Mouse (Mus musculus) cerebellum, adult 11-12 months (tissue): ENCODE measurements around the gene Zfyve27.
A peak's percentile ranks its signal among the peaks of the same experiment; 100 is the strongest.

Source experiments
- DNase-seq: peaks from one replicate; pipeline ENCODE4 v3.0.0; 2022

The Zfyve27 gene

DNA sequence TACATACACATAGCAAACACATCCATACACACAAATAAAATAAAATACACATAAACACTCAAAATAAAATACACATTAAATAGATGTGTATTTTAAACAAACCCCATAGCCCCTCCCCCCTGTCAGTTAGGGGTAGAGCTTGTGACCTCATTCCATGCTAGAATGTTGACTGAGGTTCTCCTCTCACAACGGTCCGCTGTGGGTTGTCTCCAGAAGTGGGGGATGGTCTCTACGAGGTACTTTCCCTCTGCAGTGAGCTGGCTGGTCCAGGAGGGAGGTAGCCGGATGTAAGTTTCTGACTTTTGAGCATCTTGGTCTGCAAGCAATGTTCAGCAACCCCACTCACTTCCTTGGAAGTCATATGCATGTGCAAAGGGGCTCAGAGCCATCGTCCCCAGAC lies at the start of gene Zfyve27:
Gene Zfyve27 (plus strand): TSS at position 188 of the 400 bp plus-strand sequence.
- DNase-seq, result no peak

DNA sequence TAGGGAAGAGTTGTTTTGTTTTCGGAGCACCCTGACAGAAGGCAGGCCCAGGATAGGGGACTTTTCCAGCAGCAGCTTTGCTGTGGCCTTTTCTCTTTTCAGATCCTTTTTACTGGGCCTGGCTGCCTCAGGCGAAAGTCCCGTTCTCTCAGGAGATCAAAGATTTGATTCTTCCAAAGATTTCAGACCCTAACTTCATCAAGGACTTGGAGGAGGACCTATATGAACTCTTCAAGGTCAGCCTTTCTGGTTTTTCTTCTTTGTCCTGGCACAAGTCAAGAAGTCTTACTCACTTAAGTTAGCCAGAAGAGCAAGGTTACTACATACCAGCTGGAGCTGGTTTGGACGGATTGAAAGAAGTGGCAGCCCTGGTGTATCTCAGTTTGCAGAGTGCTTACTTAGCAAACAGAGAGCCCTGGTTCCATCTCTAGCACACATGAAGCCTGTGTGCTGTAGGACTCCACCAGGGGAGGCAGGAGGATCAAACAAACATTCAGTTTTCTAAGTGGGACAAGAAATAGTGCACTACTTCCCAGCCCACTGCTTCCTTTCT lies 47.9 kb upstream of the Zfyve27 start:
- DNase-seq, result no peak

DNA sequence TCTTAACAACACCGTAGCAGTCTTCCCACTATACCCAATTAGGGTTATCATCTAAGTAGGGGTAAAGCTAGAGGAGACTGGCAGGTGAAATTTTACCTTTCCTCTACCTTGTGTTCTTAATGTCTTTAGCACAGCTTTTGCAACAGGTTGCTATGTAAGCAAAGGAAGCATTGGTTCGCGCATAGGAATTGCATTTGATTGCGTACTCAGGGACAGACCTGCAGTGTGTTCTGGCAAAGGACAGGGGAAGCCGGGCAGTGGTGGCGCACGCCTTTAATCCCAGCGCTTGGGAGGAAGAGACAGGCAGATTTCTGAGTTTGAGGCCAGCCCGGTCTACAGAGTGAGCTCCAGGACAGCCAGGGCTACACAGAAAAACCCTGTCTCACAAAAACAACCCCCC lies 45.6 kb upstream of the Zfyve27 start:
- DNase-seq, result no peak

DNA sequence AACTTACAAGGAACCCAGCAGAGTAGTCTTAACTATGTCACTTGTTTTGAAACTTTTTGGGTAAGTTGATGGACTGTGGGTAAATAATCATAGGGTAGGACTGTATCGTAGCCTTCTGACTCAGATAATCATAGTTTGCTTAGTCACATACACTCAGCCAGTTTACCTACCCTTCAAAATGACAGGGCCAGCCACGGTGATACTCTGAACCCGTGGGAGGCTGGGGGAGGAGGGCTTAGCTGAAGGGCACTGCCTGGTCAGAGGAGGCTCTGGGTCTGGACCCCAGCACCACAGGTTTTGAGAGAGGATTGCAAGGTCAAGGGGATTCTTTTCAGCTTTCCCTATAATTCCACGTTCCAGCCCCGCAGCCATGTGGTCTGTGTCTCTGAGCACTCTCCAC lies 45.2 kb upstream of the Zfyve27 start:
- no peak for DNase-seq

DNA sequence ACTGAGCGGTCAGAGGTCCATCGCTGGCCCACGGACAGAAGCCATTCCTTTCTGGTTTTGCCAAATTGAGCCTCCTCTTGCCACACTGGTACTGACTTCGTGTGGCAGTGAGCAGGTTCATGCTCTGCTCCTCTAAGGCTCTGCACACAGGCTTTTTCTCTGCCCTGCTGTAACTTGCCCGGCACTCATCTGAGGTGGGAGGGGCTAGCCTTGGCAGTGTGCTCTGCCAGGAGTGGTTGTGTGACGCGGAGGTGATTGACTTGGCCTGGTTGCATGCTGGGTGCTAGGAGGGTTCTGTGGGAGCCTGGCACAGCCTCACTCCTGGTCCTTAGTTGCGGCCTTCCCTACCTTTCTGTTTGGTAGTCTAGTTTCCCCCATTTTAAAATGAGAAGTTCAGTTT lies 43.3 kb upstream of the Zfyve27 start:
- DNase-seq, result no peak

DNA sequence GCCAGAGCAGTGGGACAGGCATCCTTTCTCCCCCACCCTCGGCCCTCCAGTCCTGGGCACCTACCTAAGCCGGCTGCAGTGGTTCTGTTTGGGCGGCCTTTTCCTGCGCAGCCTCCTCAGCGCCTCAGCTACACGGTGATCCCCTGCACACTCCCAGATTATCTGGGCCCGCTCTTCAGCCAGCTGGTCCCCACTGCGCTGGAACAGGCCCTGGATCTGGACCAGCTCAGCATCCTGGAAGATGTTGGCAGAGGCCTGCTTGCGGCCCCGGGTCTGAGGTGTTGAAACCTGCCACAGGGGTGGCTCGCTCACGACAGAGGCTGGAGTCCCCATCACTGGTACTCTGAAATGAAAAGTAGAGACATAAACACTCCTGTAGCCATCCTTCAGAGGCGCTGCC lies 39.1 kb upstream of the Zfyve27 start:
- peak; percentile 47 for DNase-seq

DNA sequence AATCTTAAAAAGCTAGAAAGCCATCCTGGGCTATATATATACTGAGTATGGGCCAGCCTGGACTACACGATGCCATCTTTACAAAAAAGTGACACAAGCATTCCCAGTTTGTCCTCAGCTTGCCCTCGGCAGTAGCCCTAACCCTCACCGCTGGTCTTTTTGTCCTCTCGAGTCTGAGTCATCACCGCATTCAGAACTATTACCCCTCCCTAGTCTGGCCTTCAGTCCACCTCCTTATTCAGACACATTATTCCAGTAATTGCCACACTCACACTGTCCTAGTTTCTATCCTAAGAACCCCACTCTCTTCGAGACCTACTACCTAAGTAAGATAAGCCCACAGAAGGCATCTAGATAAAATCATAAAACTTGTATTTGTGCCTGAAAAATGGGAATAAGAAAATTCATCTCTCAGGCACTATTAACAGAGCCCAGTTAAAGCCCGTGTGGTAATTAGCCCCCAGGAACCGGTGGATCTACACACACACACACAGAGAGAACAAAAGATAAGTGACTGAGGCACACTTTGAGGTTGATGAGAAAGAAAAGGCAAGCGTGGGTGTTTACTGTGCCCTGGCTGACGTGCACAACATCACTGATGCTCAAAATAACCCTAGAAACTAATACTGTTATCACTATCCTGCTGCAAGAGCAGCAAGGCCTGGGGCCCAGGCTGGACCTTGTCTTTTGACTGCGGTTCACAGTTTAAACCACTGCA lies 38.1 kb upstream of the Zfyve27 start:
- no peak for DNase-seq

DNA sequence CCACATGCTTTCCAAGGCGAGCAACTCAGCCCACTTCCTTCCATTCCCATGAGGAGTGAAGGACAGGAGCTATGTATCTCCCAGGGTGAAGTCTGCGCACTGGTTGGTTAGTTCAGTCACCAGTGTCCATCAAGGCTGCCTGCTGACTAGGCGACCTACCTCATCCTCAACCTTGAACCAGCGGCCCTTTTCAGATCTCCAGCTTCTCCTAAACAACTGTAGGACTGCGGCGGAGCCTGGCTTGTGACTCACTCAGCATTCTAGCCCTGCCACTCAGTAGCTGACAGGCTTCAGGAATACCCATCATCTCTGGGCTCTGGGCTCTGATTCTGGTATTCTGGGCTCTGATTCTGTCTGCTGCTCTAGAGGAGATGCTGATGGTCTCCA lies 37.5 kb upstream of the Zfyve27 start:
- DNase-seq, result peak; percentile 23

DNA sequence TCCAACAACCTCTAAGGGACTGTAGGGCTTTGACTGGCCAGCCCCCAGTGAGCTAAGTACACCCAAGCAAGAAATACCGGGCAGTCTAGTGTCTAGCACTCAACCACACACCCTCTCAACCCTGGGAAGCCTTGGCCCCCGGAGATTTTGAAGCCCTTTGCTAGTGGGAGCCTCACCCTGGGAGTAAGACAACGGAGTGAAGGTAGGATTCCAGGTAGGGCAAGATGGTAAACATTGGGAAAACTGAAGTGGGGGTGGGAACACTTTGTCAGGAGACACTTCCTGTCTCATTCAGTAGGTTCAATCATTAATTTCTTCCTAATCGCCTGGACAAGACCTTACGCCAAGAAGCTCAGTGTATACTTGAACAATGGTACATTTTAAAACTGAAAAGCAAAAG lies 36.7 kb upstream of the Zfyve27 start:
- DNase-seq, result peak; percentile 40

DNA sequence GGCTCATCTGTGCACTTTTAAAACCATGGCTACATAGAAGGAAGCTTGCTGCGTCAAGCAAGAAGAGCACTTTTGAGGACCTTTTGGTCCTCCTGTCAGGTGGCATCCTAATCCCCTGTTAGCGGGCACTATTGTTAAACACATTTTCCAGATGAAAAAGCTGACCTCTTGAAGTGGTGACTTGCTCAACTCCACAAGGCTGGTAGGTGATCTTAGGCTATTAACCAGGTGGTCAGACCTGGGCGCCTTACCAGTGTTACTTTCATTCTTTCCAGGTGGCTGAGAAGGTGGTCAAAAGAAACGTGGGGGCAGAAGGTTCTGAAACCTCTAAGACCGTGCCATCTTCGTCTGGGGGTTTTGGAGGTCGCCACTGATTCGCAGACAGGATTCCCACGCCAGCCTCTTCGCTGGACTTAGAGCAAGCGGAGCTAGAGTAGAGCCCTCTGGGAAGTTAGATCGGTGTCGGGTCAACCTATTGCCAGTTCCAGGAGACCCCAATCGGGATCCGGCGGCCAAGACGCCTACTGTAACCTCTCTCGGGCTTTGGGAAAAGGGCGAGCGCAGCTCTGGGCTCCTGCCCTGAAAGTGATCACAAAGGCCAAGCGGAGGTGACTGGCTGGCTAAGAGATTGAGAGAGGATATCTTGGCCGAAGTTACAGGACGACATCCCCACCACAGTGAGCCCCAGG lies 35.6 kb upstream of the Zfyve27 start:
- no peak for DNase-seq

DNA sequence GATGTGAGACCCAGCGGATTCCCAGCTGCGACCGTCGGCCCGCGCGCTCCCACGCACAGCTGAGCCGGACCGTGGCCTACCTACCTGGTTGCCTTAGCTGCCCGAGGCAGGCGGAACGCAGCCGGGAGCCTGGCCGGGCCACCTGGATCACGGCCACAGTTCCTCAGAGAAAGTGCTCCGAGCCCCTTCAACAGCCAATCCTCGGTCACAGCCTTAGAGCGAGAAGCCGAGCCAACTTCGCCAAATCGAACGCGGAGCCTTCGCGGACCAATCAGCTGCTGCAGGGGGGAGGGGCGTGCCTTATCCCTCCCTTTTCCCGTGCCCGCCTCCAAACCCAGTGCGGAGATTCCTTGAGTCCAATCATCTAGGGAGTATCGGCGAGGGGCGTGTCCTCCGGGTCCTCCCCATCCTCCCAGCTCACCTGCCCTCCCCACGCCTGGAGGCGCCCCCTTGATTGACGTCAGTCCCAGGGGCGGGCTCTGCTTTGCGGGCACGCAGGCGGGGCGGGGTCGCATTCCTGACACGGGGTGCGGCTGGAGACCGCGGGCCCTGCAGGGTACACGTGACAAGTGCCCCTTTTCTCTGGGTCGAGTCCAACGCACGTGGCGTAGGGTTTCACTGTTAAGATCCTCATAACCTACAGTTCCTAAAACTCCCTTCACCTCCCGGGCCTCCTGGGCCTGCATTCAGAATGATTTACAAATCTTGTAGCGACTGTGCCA lies 34.8 kb upstream of the Zfyve27 start, which contains the start of gene Avpi1:
Gene Avpi1 (minus strand): TSS at position 273 of the 722 bp plus-strand sequence.
- DNase-seq, result peak; percentile 100

DNA sequence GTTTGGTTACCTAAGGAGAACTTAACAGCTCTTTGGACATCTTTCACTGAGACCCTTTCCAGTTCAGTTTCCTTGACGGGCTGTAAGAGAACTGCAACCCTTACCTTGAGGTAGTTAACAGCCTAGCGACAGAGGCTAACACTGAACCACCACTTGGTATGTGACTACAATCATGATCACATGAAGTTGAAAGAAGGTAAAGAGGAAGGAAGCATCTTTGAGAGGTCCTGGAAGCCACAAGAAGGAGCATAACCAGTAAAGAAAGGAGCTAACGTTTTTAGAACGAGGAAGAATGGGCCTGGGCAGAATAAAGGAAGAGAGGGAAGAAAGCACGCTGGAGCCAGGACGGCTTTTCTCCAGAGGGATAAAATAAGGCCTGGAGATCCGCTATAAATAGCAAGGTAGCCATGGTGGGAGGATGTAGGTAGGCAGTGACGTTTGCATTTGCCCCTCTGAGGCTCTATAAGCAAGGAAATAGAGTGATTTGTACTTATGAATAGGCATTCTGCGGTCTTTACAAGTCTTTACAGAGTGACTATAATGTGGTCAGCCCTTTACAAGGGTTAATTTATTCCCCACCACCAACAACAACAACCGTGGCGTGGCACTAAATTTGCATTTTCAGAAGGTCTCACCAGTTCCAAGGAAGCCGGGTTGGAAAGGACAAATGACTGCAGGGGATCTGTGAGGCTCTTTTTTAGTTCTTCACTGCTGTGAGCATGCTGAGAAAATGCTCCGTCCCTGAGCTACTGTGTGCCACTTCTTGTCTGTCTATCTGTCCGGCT lies 34.0 kb upstream of the Zfyve27 start:
- peak; percentile 39 for DNase-seq

DNA sequence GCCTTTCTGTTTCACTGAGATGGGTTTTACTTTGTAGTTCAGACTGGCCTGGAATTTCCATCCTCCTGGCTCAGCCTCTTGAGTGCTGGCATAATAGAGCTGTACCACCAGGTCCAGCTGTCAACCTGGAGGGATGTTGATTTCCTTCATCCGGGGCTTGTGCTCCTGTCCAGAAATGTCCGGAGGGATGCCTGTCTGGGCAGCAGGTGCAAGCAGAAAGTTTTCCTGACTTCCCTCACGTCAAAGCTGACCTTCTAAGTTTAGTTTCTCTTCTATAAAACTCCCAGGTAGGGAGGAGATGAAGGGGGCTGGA lies 33.5 kb upstream of the Zfyve27 start:
- DNase-seq, result no peak

DNA sequence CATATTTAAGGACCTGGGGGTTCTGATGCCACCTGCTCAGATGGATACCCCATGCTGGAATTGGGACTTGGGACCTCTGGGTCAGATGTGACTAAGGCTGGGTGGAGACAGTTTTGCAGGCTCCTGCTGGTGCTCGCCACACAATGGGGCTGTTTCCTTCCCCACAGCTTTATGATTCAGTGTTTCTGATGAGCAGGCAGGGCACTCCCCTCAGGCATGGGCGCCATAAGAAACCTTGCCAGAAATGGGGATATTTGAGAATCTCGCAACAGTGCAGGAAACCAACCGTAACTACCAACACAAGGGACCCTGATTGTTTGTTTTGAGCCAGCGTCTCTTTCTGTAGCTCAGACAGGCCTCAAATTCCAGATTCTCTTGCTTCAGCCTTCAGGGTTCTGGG lies 32.6 kb upstream of the Zfyve27 start:
- peak; percentile 43 for DNase-seq

DNA sequence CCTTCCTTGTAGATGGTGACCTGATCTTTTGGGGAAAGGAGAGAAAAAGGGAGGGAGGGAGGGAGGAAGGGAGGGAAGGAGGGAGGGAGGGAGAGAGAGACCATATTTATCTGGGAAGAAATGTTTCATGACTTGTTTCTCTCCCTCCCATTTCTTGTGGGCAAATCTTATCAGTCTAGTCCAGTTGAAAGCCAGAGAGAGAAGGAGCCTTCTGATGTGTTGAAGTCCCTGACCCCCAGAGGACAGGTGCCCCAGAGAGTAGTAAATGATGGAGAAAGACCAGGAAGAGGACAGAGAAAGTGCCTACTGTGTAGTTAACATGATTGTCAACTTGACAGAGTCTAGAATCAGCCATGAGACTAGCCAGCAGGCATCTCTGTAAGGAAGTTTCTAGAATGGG lies 28.7 kb upstream of the Zfyve27 start:
- DNase-seq, result no peak

DNA sequence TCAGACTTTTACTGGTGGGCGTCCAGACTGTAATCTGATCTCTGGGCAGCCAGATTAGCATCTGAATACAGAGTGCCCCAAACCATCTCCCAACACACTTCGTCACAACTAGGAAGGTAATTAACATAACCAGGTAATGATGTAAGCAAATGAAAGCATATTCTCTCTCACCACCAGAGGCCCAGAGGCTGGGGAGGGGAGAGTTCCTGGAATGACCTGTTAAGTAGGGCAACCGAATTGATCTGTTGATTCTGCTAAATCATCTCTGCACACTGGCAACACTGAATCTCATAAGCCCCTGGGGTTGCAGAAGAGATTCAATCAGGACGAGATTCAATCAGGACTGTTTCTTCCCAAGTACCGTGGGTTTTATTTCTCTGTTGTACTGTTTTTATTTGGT lies 27.6 kb upstream of the Zfyve27 start:
- no peak for DNase-seq

DNA sequence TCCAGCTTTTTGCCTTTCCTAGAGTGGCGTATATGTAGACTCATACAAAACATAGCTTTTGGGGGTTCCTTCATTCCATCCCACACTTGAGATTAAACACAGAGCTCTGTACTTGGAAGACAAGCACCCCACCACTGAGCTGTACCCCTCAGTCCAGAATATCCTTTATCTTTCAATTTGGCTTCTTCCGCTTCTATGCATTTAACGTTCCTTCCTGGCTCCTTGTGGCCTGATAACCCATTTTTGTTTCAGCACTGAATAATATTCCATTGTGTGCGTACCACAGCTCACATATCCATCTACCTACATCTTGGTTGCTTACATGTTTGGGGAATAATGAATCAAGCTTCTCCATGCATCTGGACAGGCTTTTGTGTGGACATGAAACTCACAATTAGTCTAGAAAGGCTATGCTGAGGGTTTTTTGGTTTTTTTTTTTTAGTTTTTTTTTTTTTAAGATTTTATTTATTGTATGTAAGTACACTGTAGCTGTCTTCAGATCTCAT lies 26.5 kb upstream of the Zfyve27 start:
- no peak for DNase-seq

DNA sequence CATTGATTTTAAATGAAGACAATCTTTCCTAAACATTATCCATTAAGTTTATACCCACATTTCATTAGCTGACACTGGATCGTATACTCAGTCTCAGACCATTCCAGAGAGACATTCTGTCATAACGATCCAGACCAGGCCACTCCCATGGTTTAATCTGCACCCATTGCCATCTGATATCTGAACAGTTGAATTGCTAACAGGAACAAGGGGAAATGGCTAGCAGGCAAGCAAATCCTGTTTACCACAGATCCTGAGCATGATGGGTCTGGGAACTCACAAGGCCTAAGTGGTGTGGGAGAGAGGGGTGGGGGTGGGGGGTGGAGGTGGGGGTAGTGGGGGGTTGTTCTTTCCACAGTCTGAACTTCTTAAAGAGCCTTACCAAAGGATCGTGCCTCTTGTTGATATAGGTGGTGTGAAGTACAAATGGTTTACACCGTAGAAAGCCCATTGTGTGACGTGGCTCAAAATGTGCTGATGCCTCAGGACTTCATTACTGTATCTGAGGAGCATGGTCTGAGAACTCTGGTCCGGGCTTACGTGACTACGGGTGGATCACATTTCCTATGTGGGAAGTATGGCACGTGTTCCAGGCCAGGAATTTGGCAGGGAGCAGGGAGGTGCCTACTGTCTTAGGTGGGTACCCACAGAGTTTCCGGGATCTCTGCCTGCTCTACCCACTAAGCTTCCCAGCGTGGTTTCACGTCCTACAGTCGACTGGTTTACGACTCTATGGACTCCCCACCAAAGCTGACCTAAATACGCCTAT lies 25.1 kb upstream of the Zfyve27 start:
- DNase-seq, result no peak

DNA sequence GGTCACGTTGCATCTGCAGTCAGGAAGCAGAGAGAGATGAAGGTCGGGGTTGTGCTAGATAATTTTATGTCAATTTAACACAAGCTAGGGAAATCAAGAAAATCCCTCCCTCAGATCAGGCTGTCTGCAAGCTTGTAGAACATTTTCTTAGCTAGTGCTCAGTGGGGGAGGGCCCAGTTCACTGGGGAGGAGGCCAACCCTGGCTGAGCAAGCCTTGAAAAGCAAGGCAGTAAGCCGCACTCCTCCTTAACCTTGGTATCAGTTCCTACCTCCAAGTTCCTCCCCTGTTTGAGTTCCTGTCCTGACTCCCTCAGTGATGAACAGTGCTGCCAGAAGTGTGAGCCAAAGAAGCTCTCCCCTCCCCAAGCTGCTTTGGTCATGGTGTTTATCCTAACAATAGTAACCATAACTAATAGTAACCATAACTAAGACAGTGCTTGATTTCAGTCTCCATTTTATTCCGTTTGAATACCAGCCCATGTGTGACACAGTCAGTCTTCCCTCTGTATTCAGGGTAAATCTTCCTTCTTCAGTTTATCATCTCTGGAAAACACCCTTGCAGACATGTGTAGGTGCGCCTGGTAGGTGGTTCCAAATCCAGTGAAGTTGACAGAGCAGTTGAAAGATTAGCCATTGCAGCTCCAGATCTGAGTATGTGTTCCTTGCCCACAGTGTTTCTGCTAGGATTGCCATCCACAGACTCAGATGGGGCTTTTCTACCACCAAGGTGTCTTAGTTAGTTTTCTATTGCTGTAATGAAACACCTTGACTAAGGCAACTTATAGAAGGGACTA lies 23.8 kb upstream of the Zfyve27 start:
- DNase-seq, result no peak

DNA sequence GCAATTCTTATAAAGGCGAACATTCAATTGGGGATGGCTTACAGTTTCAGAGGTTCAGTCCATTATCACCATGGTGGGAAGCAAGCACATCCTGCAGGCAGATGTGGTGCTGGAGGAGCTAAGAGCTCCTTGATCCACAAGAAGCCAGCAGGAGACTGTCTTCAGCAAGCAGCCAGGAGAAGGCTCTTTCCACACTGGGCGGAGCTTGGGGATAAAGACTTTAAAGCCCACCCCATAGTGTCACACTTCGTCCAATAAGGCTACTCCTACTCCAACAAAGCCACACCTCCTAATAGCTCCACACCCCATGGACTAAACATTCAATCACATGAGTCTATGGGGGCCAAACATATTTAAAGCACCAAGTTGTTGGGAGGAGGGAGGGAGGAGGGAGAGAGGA lies 21.8 kb upstream of the Zfyve27 start:
- no peak for DNase-seq

DNA sequence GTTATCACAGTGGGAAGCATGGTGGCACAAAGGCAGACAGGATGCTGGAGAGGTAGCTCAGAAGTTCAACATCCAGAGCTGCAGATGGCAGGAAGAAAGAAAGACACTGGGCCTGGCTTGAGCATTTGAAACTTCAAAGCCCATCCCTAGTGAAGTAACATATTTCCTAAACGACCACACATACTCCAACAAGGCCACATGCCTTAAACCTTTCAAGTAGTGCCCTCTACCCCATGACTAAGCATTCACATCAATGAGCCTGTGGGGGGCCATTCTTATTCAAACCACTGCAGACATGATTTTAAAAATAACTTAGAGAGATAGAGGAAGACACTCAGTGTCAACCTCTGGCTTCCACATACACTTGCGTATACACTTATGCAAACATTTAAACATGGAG lies 21.0 kb upstream of the Zfyve27 start:
- DNase-seq, result no peak
